Mouse (Mus musculus): Measurements from ENCODE around the gene Tnk2.
A peak's percentile ranks its signal among the peaks of the same experiment; 100 is the strongest.

Tnk2 gene

GRCm38 (mm10) chr16:32643661-32644061 lies at the start of gene Tnk2:
Gene Tnk2, plus strand, starts transcription at chr16:32643874.
- no peaks in the 10 kb centered on the region for H3K36me3 ChIP-seq (ENCODE audit: control insufficient read depth, insufficient read depth, low read length, poor library complexity, severe bottlenecking)
- H3K27me3 ChIP-seq (ENCODE audit: control insufficient read depth, insufficient read depth, low read length, poor library complexity, severe bottlenecking): no peaks in the 10 kb centered on the region
- DNase-seq (ENCODE audit: low read depth, low spot score): peak; percentile 91

- H3K27me3 ChIP-seq (ENCODE audit: control insufficient read depth, insufficient read depth, low read length, poor library complexity, severe bottlenecking): no peaks in the 10 kb centered on the region
- H3K36me3 ChIP-seq (ENCODE audit: control insufficient read depth, insufficient read depth, low read length, poor library complexity, severe bottlenecking): no peaks in the 10 kb centered on the region
- DNase-seq (ENCODE audit: low read depth, low spot score): no peak
Measured at GRCm38 (mm10) chr16:32593916-32594315, 49.8 kb upstream of the Tnk2 start.

GRCm38 (mm10) chr16:32594701-32595100 lies 49.0 kb upstream of the Tnk2 start:
- Histone ChIP-seq H3K27me3 (ENCODE audit: control insufficient read depth, insufficient read depth, low read length, poor library complexity, severe bottlenecking) (no peaks in the 10 kb centered on the region), H3K36me3 (ENCODE audit: control insufficient read depth, insufficient read depth, low read length, poor library complexity, severe bottlenecking) (no peaks in the 10 kb centered on the region)
- no peak for DNase-seq (ENCODE audit: low read depth, low spot score)

- DNase-seq (ENCODE audit: low read depth, low spot score): no peak
- Histone ChIP-seq H3K27me3 (ENCODE audit: control insufficient read depth, insufficient read depth, low read length, poor library complexity, severe bottlenecking) (no peaks in the 10 kb centered on the region), H3K36me3 (ENCODE audit: control insufficient read depth, insufficient read depth, low read length, poor library complexity, severe bottlenecking) (no peaks in the 10 kb centered on the region)
Measured at GRCm38 (mm10) chr16:32595142-32595855, 48.4 kb upstream of the Tnk2 start.

GRCm38 (mm10) chr16:32597909-32598381 lies 45.7 kb upstream of the Tnk2 start:
- DNase-seq (ENCODE audit: low read depth, low spot score): no peak
- Histone ChIP-seq H3K27me3 (ENCODE audit: control insufficient read depth, insufficient read depth, low read length, poor library complexity, severe bottlenecking) (no peaks in the 10 kb centered on the region), H3K36me3 (ENCODE audit: control insufficient read depth, insufficient read depth, low read length, poor library complexity, severe bottlenecking) (no peaks in the 10 kb centered on the region)

- Histone ChIP-seq H3K27me3 (ENCODE audit: control insufficient read depth, insufficient read depth, low read length, poor library complexity, severe bottlenecking) (no peaks in the 10 kb centered on the region), H3K36me3 (ENCODE audit: control insufficient read depth, insufficient read depth, low read length, poor library complexity, severe bottlenecking) (no peaks in the 10 kb centered on the region)
- no peak for DNase-seq (ENCODE audit: low read depth, low spot score)
Measured at GRCm38 (mm10) chr16:32599151-32599550, 44.5 kb upstream of the Tnk2 start.

GRCm38 (mm10) chr16:32602193-32602685 lies 41.4 kb upstream of the Tnk2 start:
- DNase-seq (ENCODE audit: low read depth, low spot score): no peak
- Histone ChIP-seq H3K27me3 (ENCODE audit: control insufficient read depth, insufficient read depth, low read length, poor library complexity, severe bottlenecking) (no peaks in the 10 kb centered on the region), H3K36me3 (ENCODE audit: control insufficient read depth, insufficient read depth, low read length, poor library complexity, severe bottlenecking) (no peaks in the 10 kb centered on the region)

- DNase-seq (ENCODE audit: low read depth, low spot score): peak; percentile 60
- no peaks in the 10 kb centered on the region for H3K36me3 ChIP-seq (ENCODE audit: control insufficient read depth, insufficient read depth, low read length, poor library complexity, severe bottlenecking)
- H3K27me3 ChIP-seq (ENCODE audit: control insufficient read depth, insufficient read depth, low read length, poor library complexity, severe bottlenecking): no peaks in the 10 kb centered on the region
Measured at GRCm38 (mm10) chr16:32607562-32608343, 35.9 kb upstream of the Tnk2 start.

GRCm38 (mm10) chr16:32608344-32608711 lies 35.3 kb upstream of the Tnk2 start:
- Histone ChIP-seq H3K27me3 (ENCODE audit: control insufficient read depth, insufficient read depth, low read length, poor library complexity, severe bottlenecking) (no peaks in the 10 kb centered on the region), H3K36me3 (ENCODE audit: control insufficient read depth, insufficient read depth, low read length, poor library complexity, severe bottlenecking) (no peaks in the 10 kb centered on the region)
- no peak for DNase-seq (ENCODE audit: low read depth, low spot score)

GRCm38 (mm10) chr16:32608712-32609400 lies 34.8 kb upstream of the Tnk2 start, which contains the start of gene Tfrc:
Gene Tfrc, plus strand, starts transcription at chr16:32608920.
- Histone ChIP-seq H3K27me3 (ENCODE audit: control insufficient read depth, insufficient read depth, low read length, poor library complexity, severe bottlenecking) (no peaks in the 10 kb centered on the region), H3K36me3 (ENCODE audit: control insufficient read depth, insufficient read depth, low read length, poor library complexity, severe bottlenecking) (no peaks in the 10 kb centered on the region)
- peak; percentile 99 for DNase-seq (ENCODE audit: low read depth, low spot score)

- peaks cover under 1% of the 10 kb centered on the region; the same call in 1 of the 2 replicates for H3K36me3 ChIP-seq (ENCODE audit: control insufficient read depth, insufficient read depth, low read length, poor library complexity, severe bottlenecking)
- DNase-seq (ENCODE audit: low read depth, low spot score): peak; percentile 26
- H3K27me3 ChIP-seq (ENCODE audit: control insufficient read depth, insufficient read depth, low read length, poor library complexity, severe bottlenecking): no peaks in the 10 kb centered on the region
Measured at GRCm38 (mm10) chr16:32609401-32609779, 34.3 kb upstream of the Tnk2 start.

GRCm38 (mm10) chr16:32610460-32611255 lies 33.0 kb upstream of the Tnk2 start:
- no peak for DNase-seq (ENCODE audit: low read depth, low spot score)
- Histone ChIP-seq H3K27me3 (ENCODE audit: control insufficient read depth, insufficient read depth, low read length, poor library complexity, severe bottlenecking) (no peaks in the 10 kb centered on the region), H3K36me3 (ENCODE audit: control insufficient read depth, insufficient read depth, low read length, poor library complexity, severe bottlenecking) (peaks cover 10% of the 10 kb centered on the region; the same call in 1 of the 2 replicates)

- H3K36me3 ChIP-seq (ENCODE audit: control insufficient read depth, insufficient read depth, low read length, poor library complexity, severe bottlenecking): peaks cover 11% of the 10 kb centered on the region; the same call in 1 of the 2 replicates
- no peaks in the 10 kb centered on the region for H3K27me3 ChIP-seq (ENCODE audit: control insufficient read depth, insufficient read depth, low read length, poor library complexity, severe bottlenecking)
- DNase-seq (ENCODE audit: low read depth, low spot score): no peak
Measured at GRCm38 (mm10) chr16:32612052-32612451, 31.6 kb upstream of the Tnk2 start.

GRCm38 (mm10) chr16:32613269-32613834 lies 30.3 kb upstream of the Tnk2 start:
- DNase-seq (ENCODE audit: low read depth, low spot score): no peak
- Histone ChIP-seq H3K36me3 (ENCODE audit: control insufficient read depth, insufficient read depth, low read length, poor library complexity, severe bottlenecking) (peaks cover 12% of the 10 kb centered on the region; the same call in 1 of the 2 replicates), H3K27me3 (ENCODE audit: control insufficient read depth, insufficient read depth, low read length, poor library complexity, severe bottlenecking) (no peaks in the 10 kb centered on the region)

All from splenic B cell, adult 2 months (primary cell).